Mouse (Mus musculus) MEL (cell line): ENCODE measurements around the gene Pias3. TPM values are rescaled to one million over a fixed set of nuclear protein-coding genes. Genes with fewer than 3 reads are reported as not detected.

Experiments used
- DNase-seq: peaks from one replicate; pipeline ENCODE4 v3.0.0; 2011; ENCODE audit warnings: low read depth, low spot score
- H3K27ac ChIP-seq: 2 replicates; pipeline ENCODE4 v1.5.1; 2012; ENCODE audit warnings: low read depth, mild to moderate bottlenecking, control low read depth, low read length, moderate library complexity; ENCODE audit not compliant: control insufficient read depth
- H3K27me3 ChIP-seq, 2 experiments: fragments of 150-350 bp in 1 of 2; sonication (generic) in 1 of 2; 2 replicates each; pipeline ENCODE4 v1.6.1; 2012; ENCODE audit warnings: low read length in 2 of 2, mild to moderate bottlenecking in 2 of 2, improper control_type of control experiment in 1 of 2, moderate library complexity in 1 of 2; ENCODE audit not compliant: insufficient read depth in 2 of 2, control insufficient read depth in 1 of 2
- H3K36me3 ChIP-seq, 2 experiments: 2 replicates each; pipeline ENCODE4 v1.6.1; 2012 to 2014; ENCODE audit warnings: low read length in 2 of 2, improper control_type of control experiment in 1 of 2, inconsistent platforms in 1 of 2, mild to moderate bottlenecking in 1 of 2; ENCODE audit not compliant: insufficient read depth in 2 of 2, control insufficient read depth in 1 of 2
- H3K4me1 ChIP-seq, 2 experiments: fragments of 150-350 bp in 1 of 2; sonication (generic) in 1 of 2; 2 replicates each; pipeline ENCODE4 v1.6.1; 2012; ENCODE audit warnings: low read length in 2 of 2, improper control_type of control experiment in 1 of 2, mild to moderate bottlenecking in 1 of 2; ENCODE audit not compliant: insufficient read depth in 2 of 2, control insufficient read depth in 1 of 2
- H3K4me3 ChIP-seq, 2 experiments: fragments of 150-350 bp in 1 of 2; sonication (generic) in 1 of 2; 2 replicates each; pipeline ENCODE4 v1.5.1; 2012; ENCODE audit warnings: low read depth in 2 of 2, low read length in 2 of 2, mild to moderate bottlenecking in 2 of 2, moderate library complexity in 2 of 2, control low read depth in 1 of 2, improper control_type of control experiment in 1 of 2; ENCODE audit not compliant: control insufficient read depth in 1 of 2, insufficient read depth in 1 of 2
- H3K79me2 ChIP-seq: 2 replicates; pipeline ENCODE4 v1.6.1; 2012; ENCODE audit warnings: mild to moderate bottlenecking, low read length, moderate library complexity; ENCODE audit not compliant: control insufficient read depth, poor library complexity, insufficient read depth
- H3K9ac ChIP-seq: 2 replicates; pipeline ENCODE4 v1.6.1; 2012; ENCODE audit warnings: low read depth, mild to moderate bottlenecking, control low read depth, low read length, moderate library complexity; ENCODE audit not compliant: control insufficient read depth, poor library complexity, severe bottlenecking
- H3K9me3 ChIP-seq: fragments of 150-350 bp; sonication (generic); replicated peaks from 2 replicates; pipeline ENCODE4 v1.6.1; 2012; ENCODE audit warnings: mild to moderate bottlenecking, low read length, improper control_type of control experiment, moderate library complexity; ENCODE audit not compliant: insufficient read depth
- BHLHE40 ChIP-seq: IDR thresholded peaks from 2 replicates; pipeline ENCODE4 v1.6.1; 2012; ENCODE audit warnings: low read depth, mild to moderate bottlenecking, inconsistent platforms, low read length, improper control_type of control experiment, borderline replicate concordance
- CHD1 ChIP-seq: IDR thresholded peaks from 2 replicates; pipeline ENCODE4 v1.6.1; 2012; ENCODE audit warnings: low read depth, mild to moderate bottlenecking, inconsistent platforms, low read length, improper control_type of control experiment
- CHD2 ChIP-seq: IDR thresholded peaks from 2 replicates; pipeline ENCODE4 v1.6.1; 2011; ENCODE audit warnings: low read length, improper control_type of control experiment
- EP300 ChIP-seq, 2 experiments: IDR thresholded peaks; 2 replicates each; pipeline ENCODE4 v1.6.1; 2011; ENCODE audit warnings: improper control_type of control experiment in 2 of 2, low read length in 2 of 2, low read depth in 1 of 2, mild to moderate bottlenecking in 1 of 2
- GATA1 ChIP-seq: IDR thresholded peaks from 2 replicates; pipeline ENCODE4 v1.6.1; 2011; ENCODE audit warnings: low read depth, low read length, improper control_type of control experiment
- JUND ChIP-seq: IDR thresholded peaks from 2 replicates; pipeline ENCODE4 v1.6.1; 2011; ENCODE audit warnings: low read depth, mild to moderate bottlenecking, improper control_type of control experiment, low read length
- KAT2A ChIP-seq: conservative IDR thresholded peaks from 2 replicates; pipeline ENCODE4 v1.6.1; 2012; ENCODE audit warnings: low read depth, low read length, improper control_type of control experiment, inconsistent platforms
- MAFK ChIP-seq: IDR thresholded peaks from 2 replicates; pipeline ENCODE4 v1.6.1; 2011; ENCODE audit warnings: low read depth, mild to moderate bottlenecking, low read length, improper control_type of control experiment, borderline replicate concordance
- MEF2A ChIP-seq: IDR thresholded peaks from 2 replicates; pipeline ENCODE4 v1.6.1; 2014; ENCODE audit warnings: low read depth, mild to moderate bottlenecking, inconsistent platforms, low read length, improper control_type of control experiment; ENCODE audit not compliant: poor library complexity, insufficient replicate concordance, severe bottlenecking; ENCODE audit errors: extremely low read depth
- MXI1 ChIP-seq: IDR thresholded peaks from 2 replicates; pipeline ENCODE4 v1.6.1; 2011; ENCODE audit warnings: mild to moderate bottlenecking, low read depth, low read length, improper control_type of control experiment
- MYB ChIP-seq: IDR thresholded peaks from 2 replicates; pipeline ENCODE4 v1.6.1; 2011; ENCODE audit warnings: mild to moderate bottlenecking, low read depth, low read length, improper control_type of control experiment
- MYC ChIP-seq: IDR thresholded peaks from 2 replicates; pipeline ENCODE4 v1.6.1; 2011; ENCODE audit warnings: low read depth, mild to moderate bottlenecking, low read length, improper control_type of control experiment, moderate library complexity
- NELFE ChIP-seq: IDR thresholded peaks from 2 replicates; pipeline ENCODE4 v1.6.1; 2011; ENCODE audit warnings: low read depth, low read length, improper control_type of control experiment
- NRF1 ChIP-seq: IDR thresholded peaks from 2 replicates; pipeline ENCODE4 v1.6.1; 2014; ENCODE audit warnings: low read depth, mild to moderate bottlenecking, inconsistent platforms, low read length, improper control_type of control experiment, moderate library complexity; ENCODE audit not compliant: poor library complexity, insufficient read depth, severe bottlenecking
- POLR2AphosphoS2 ChIP-seq: IDR thresholded peaks from 2 replicates; pipeline ENCODE4 v1.6.1; 2011; ENCODE audit warnings: low read length, improper control_type of control experiment
- RAD21 ChIP-seq: IDR thresholded peaks from 2 replicates; pipeline ENCODE4 v1.6.1; 2011; ENCODE audit warnings: mild to moderate bottlenecking, low read depth, low read length, improper control_type of control experiment
- RCOR1 ChIP-seq: IDR thresholded peaks from 2 replicates; pipeline ENCODE4 v1.6.1; 2012; ENCODE audit warnings: low read depth, mild to moderate bottlenecking, inconsistent platforms, low read length, improper control_type of control experiment
- SMC3 ChIP-seq: IDR thresholded peaks from 2 replicates; pipeline ENCODE4 v1.6.1; 2011; ENCODE audit warnings: low read depth, low read length, improper control_type of control experiment
- TAL1 ChIP-seq: IDR thresholded peaks from 2 replicates; pipeline ENCODE4 v1.6.1; 2012; ENCODE audit warnings: mild to moderate bottlenecking, inconsistent platforms, low read length, moderate library complexity, mixed read lengths
- TCF12 ChIP-seq: IDR thresholded peaks from 2 replicates; pipeline ENCODE4 v1.6.1; 2014; ENCODE audit warnings: low read depth, mild to moderate bottlenecking, inconsistent platforms, low read length, improper control_type of control experiment, moderate library complexity
- UBTF ChIP-seq: IDR thresholded peaks from 2 replicates; pipeline ENCODE4 v1.6.1; 2012; ENCODE audit warnings: low read depth, mild to moderate bottlenecking, inconsistent platforms, low read length, improper control_type of control experiment, moderate library complexity, borderline replicate concordance; ENCODE audit not compliant: insufficient read depth
- USF1 ChIP-seq: IDR thresholded peaks from 2 replicates; pipeline ENCODE4 v1.6.1; 2014; ENCODE audit warnings: low read depth, mild to moderate bottlenecking, inconsistent platforms, low read length, improper control_type of control experiment, moderate library complexity
- USF2 ChIP-seq, 2 experiments: IDR thresholded peaks; 2 replicates each; pipeline ENCODE4 v1.6.1; 2011 to 2012; ENCODE audit warnings: improper control_type of control experiment in 2 of 2, low read length in 2 of 2, borderline replicate concordance in 1 of 2, inconsistent platforms in 1 of 2, low read depth in 1 of 2, mild to moderate bottlenecking in 1 of 2; ENCODE audit not compliant: insufficient read depth in 1 of 2
- ZNF384 ChIP-seq: IDR thresholded peaks from 2 replicates; pipeline ENCODE4 v1.6.1; 2012; ENCODE audit warnings: low read depth, mild to moderate bottlenecking, inconsistent platforms, low read length, improper control_type of control experiment
- polyA plus RNA-seq, 2 experiments: library from polyadenylated mRNA; stranded (reverse) in 1 of 2; unstranded in 1 of 2; fragments of >175 nt in 1 of 2; fragments of >200 nt in 1 of 2; gene quantifications; 2 replicates each; pipeline versions ENCODE4 v1.2.1 to v1.2.4; 2012; ENCODE audit warnings: low replicate concordance in 2 of 2, low read depth in 1 of 2; ENCODE audit not compliant: insufficient read length in 2 of 2, insufficient read depth in 1 of 2, missing spikeins in 1 of 2
- total RNA-seq: library from RNA; depleted of rRNA; stranded (reverse); fragments of 300-350 nt; gene quantifications from 2 replicates; pipeline ENCODE4 v1.2.3, GENCODE M21; 2012

Gene Pias3
- total and polyA plus RNA-seq, 3 experiments: 5.9 to 26.8 TPM; not detected in 1

- TF ChIP-seq TCF12 (peak; percentile 20; the same call in 1 of the 2 replicates), JUND (0 out of 2 replicates have a peak, but pooled peaks have one; percentile 73), USF2 (IDR thresholded peaks at IDR 0.05; ENCODE audit: borderline replicate concordance in 1 of 2, insufficient read depth in 1 of 2, low read depth in 1 of 2, low read length in 2 of 2) (no peak), RAD21 (no peak), MAFK (no peak), USF1 (no peak), SMC3 (no peak), MXI1 (peak; percentile 82), NRF1 (no peak), POLR2AphosphoS2 (no peak), TAL1 (peak; percentile 29; the same call in 1 of the 2 replicates), MEF2A (no peak), CHD1 (0 out of 2 replicates have a peak, but pooled peaks have one; percentile 3), BHLHE40 (no peak), NELFE (no peak), ZNF384 (peak; percentile 99), UBTF (no peak)
Measured at GRCm38 (mm10) chr3:96729403-96729784, 33.2 kb downstream of the Pias3 start (continued).

GRCm38 (mm10) chr3:96730785-96731184 is 34.6 kb downstream of the Pias3 start:
- TF ChIP-seq MXI1 (peak; percentile 61; the same call in 1 of the 2 replicates), MYC (no peak), UBTF (no peak), CHD2 (no peak), GATA1 (0 out of 2 replicates have a peak, but pooled peaks have one; percentile 20), KAT2A (no peak), JUND (no peak), EP300 (IDR thresholded peaks at IDR 0.05; ENCODE audit: low read depth in 1 of 2, low read length in 2 of 2) (no peak), USF2 (IDR thresholded peaks at IDR 0.05; ENCODE audit: borderline replicate concordance in 1 of 2, insufficient read depth in 1 of 2, low read depth in 1 of 2, low read length in 2 of 2) (no peak), MAFK (no peak), RCOR1 (peak; percentile 99), MYB (no peak)
- Histone ChIP-seq H3K9me3 (no peaks in the 10 kb centered on the region), H3K36me3 (peaks cover 0 to 30% of the 10 kb centered on the region in 2 experiments; a peak in 2 of 4 replicates), H3K9ac (no peak overlapping the region), H3K27ac (no peak overlapping the region), H3K27me3 (no peaks in the 10 kb centered on the region), H3K4me3 (no peak overlapping the region), H3K79me2 (peaks cover 51% of the 10 kb centered on the region), H3K4me1 (peaks cover 5 to 17% of the 10 kb centered on the region in 2 experiments)
- DNase-seq: no peak
